Mouse (Mus musculus): ENCODE results near the gene Dcpp2. TPM values are rescaled to one million over a fixed set of nuclear protein-coding genes. Genes with fewer than 3 reads are reported as not detected.

The Dcpp2 gene
- total and polyA plus RNA-seq, 2 experiments from 2014 or later = not detected

GRCm38 (mm10) chr17:23850028-23850427 lies 30.7 kb upstream of the Dcpp2 start:
- WGBS = 69% methylated on average over 2 of the region's 2 CpGs
- TF ChIP-seq CTCF (IDR thresholded peaks at IDR 0.05; ENCODE audit: low read depth) = peak; percentile 27; the same call in 1 of the 2 replicates
- Histone ChIP-seq H3K36me3 (ENCODE audit: insufficient read depth, low read length) (no peaks in the 10 kb centered on the region), H3K4me2 (ENCODE audit: low read depth, low read length) (no peak overlapping the region), H3K9ac (replicated peaks; ENCODE audit: low read length) (no peak overlapping the region), H3K4me1 (ENCODE audit: insufficient read depth, low read length) (no peaks in the 10 kb centered on the region), H3K9me3 (ENCODE audit: low read length) (no peaks in the 10 kb centered on the region), H3K4me3 (ENCODE audit: low read length) (no peak overlapping the region), H3K27ac (no peak overlapping the region), H3K27me3 (ENCODE audit: insufficient read depth, low read length) (no peaks in the 10 kb centered on the region)
- ATAC-seq (no peak), DNase-seq (ENCODE audit: low spot score) (no peak)

DNA sequence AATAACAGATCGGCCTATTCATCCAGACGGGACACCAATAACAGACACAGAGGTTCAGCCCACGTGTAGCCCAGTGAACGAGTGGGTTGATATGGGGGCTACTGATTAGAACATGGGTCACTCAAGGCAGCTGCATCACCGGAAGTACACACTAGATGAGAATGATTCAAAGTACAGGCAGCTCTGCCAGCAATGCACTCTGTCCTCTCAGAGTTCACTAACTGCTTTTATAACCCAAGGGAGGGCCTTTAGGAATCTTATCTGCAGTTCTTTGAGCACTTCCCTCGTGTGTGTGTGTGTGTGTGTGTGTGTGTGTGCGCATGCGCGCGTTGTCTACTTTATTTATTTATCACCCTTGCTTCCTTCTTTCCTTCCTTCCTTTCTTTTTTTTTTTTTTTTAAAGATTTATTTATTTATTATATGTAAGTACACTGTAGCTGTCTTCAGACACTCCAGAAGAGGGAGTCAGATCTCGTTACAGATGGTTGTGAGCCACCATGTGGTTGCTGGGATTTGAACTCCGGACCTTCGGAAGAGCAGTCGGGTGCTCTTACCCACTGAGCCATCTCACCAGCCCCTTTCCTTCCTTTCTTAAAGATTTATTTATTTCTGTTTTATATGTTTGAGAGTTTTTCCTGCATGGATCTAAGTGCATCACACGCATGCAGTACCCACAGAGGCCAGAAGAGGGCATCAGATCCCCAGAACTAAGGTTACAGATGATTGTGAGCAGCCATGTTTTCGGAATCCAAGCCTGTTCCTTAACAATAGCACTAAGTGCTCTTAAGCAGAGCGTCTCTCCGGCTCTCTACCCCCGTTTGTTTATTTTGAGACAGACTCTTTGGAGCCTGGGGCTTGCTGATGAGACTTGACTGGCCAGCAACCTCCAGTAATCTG lies 29.6 kb upstream of the Dcpp2 start:
- Histone ChIP-seq H3K9me3 (ENCODE audit: low read length) (no peaks in the 10 kb centered on the region), H3K4me3 (ENCODE audit: low read length) (no peak overlapping the region), H3K9ac (replicated peaks; ENCODE audit: low read length) (no peak overlapping the region), H3K36me3 (ENCODE audit: insufficient read depth, low read length) (no peaks in the 10 kb centered on the region), H3K27ac (no peak overlapping the region), H3K4me1 (ENCODE audit: insufficient read depth, low read length) (no peaks in the 10 kb centered on the region), H3K4me2 (ENCODE audit: low read depth, low read length) (no peak overlapping the region), H3K27me3 (ENCODE audit: insufficient read depth, low read length) (no peaks in the 10 kb centered on the region)
- WGBS = 61% methylated on average over 18 of the region's 19 CpGs
- DNase-seq (ENCODE audit: low spot score) = peak; percentile 85
- ATAC-seq = peak; percentile 86
- TF ChIP-seq CTCF (IDR thresholded peaks at IDR 0.05; ENCODE audit: low read depth) = peak; percentile 87

GRCm38 (mm10) chr17:23853292-23853691 lies 27.4 kb upstream of the Dcpp2 start:
- Histone ChIP-seq H3K27me3 (ENCODE audit: insufficient read depth, low read length) (no peaks in the 10 kb centered on the region), H3K4me2 (ENCODE audit: low read depth, low read length) (no peak overlapping the region), H3K9me3 (ENCODE audit: low read length) (no peaks in the 10 kb centered on the region), H3K36me3 (ENCODE audit: insufficient read depth, low read length) (no peaks in the 10 kb centered on the region), H3K4me3 (ENCODE audit: low read length) (no peak overlapping the region), H3K4me1 (ENCODE audit: insufficient read depth, low read length) (no peaks in the 10 kb centered on the region), H3K27ac (no peak overlapping the region), H3K9ac (replicated peaks; ENCODE audit: low read length) (no peak overlapping the region)
- peak; percentile 75 for TF ChIP-seq CTCF (IDR thresholded peaks at IDR 0.05; ENCODE audit: low read depth)
- DNase-seq (ENCODE audit: low spot score) (peak; percentile 68), ATAC-seq (no peak)
- WGBS = 45% methylated on average over 5 of the region's 5 CpGs

- Histone ChIP-seq H3K27me3 (ENCODE audit: insufficient read depth, low read length) (no peaks in the 10 kb centered on the region), H3K4me1 (ENCODE audit: insufficient read depth, low read length) (no peaks in the 10 kb centered on the region), H3K4me3 (ENCODE audit: low read length) (no peak overlapping the region), H3K9ac (replicated peaks; ENCODE audit: low read length) (no peak overlapping the region), H3K27ac (no peak overlapping the region), H3K4me2 (ENCODE audit: low read depth, low read length) (no peak overlapping the region), H3K36me3 (ENCODE audit: insufficient read depth, low read length) (no peaks in the 10 kb centered on the region), H3K9me3 (ENCODE audit: low read length) (no peaks in the 10 kb centered on the region)
- ATAC-seq = no peak
- 83% methylated on average over 10 of the region's 10 CpGs for WGBS
- no peak for DNase-seq (ENCODE audit: low spot score)
- TF ChIP-seq CTCF (IDR thresholded peaks at IDR 0.05; ENCODE audit: low read depth) = no peak
These were observed 26.4 kb upstream of the Dcpp2 start for GRCm38 (mm10) chr17:23854229-23854765.

DNA sequence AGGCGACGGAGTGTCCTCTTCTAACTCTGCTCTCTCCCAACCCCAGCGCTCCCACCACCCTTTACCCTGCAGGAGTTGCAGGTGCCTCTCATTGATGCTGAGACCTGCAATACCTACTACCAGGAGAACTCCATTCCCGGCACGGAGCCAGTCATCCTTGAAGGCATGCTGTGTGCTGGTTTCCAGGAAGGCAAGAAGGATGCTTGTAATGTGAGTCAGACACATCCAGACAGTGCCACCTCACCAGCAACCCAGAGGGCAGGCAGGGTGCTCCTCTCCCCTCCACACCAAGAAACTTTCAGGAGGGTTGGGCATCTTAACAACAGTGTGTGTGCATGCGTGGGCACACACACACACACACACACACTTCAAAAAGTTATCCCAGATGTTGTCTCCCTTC lies 23.5 kb upstream of the Dcpp2 start:
- no peak for ATAC-seq
- no peak overlapping the region for H3K4me2 ChIP-seq (ENCODE audit: low read depth, low read length)
- H3K4me3 ChIP-seq (ENCODE audit: low read length) = no peak overlapping the region
- H3K9ac ChIP-seq (replicated peaks; ENCODE audit: low read length) = no peak overlapping the region
- DNase-seq (ENCODE audit: low spot score) = no peak
- H3K27me3 ChIP-seq (ENCODE audit: insufficient read depth, low read length) = no peaks in the 10 kb centered on the region
- 84% methylated on average over 6 of the region's 6 CpGs for WGBS
- no peak overlapping the region for H3K27ac ChIP-seq
- H3K36me3 ChIP-seq (ENCODE audit: insufficient read depth, low read length) = no peaks in the 10 kb centered on the region
- no peaks in the 10 kb centered on the region for H3K4me1 ChIP-seq (ENCODE audit: insufficient read depth, low read length)
- TF ChIP-seq CTCF (IDR thresholded peaks at IDR 0.05; ENCODE audit: low read depth) = no peak
- no peaks in the 10 kb centered on the region for H3K9me3 ChIP-seq (ENCODE audit: low read length)

- H3K27ac ChIP-seq = no peak overlapping the region
- 84% methylated on average over 2 of the region's 2 CpGs for WGBS
- no peak overlapping the region for H3K4me2 ChIP-seq (ENCODE audit: low read depth, low read length)
- H3K27me3 ChIP-seq (ENCODE audit: insufficient read depth, low read length) = no peaks in the 10 kb centered on the region
- no peak for ATAC-seq
- DNase-seq (ENCODE audit: low spot score) = no peak
- no peaks in the 10 kb centered on the region for H3K36me3 ChIP-seq (ENCODE audit: insufficient read depth, low read length)
- H3K4me1 ChIP-seq (ENCODE audit: insufficient read depth, low read length) = no peaks in the 10 kb centered on the region
- no peak overlapping the region for H3K4me3 ChIP-seq (ENCODE audit: low read length)
- H3K9ac ChIP-seq (replicated peaks; ENCODE audit: low read length) = no peak overlapping the region
- H3K9me3 ChIP-seq (ENCODE audit: low read length) = no peaks in the 10 kb centered on the region
- TF ChIP-seq CTCF (IDR thresholded peaks at IDR 0.05; ENCODE audit: low read depth) = no peak
These were observed 22.8 kb upstream of the Dcpp2 start for GRCm38 (mm10) chr17:23857913-23858312.

GRCm38 (mm10) chr17:23862926-23863325 lies 17.8 kb upstream of the Dcpp2 start:
- H3K9ac ChIP-seq (replicated peaks; ENCODE audit: low read length) = no peak overlapping the region
- H3K36me3 ChIP-seq (ENCODE audit: insufficient read depth, low read length) = no peaks in the 10 kb centered on the region
- no peaks in the 10 kb centered on the region for H3K27me3 ChIP-seq (ENCODE audit: insufficient read depth, low read length)
- ATAC-seq (no peak), DNase-seq (ENCODE audit: low spot score) (no peak)
- H3K4me3 ChIP-seq (ENCODE audit: low read length) = no peak overlapping the region
- H3K27ac ChIP-seq = no peak overlapping the region
- H3K4me2 ChIP-seq (ENCODE audit: low read depth, low read length) = no peak overlapping the region
- no peak for TF ChIP-seq CTCF (IDR thresholded peaks at IDR 0.05; ENCODE audit: low read depth)
- no peaks in the 10 kb centered on the region for H3K4me1 ChIP-seq (ENCODE audit: insufficient read depth, low read length)
- H3K9me3 ChIP-seq (ENCODE audit: low read length) = no peaks in the 10 kb centered on the region
- WGBS = 76% methylated on average over 4 of the region's 4 CpGs

Measured in hindbrain, postnatal 0 days (tissue).